Mouse (Mus musculus): ENCODE data around the gene Mgam.
A peak's percentile ranks its signal among the peaks of the same experiment; 100 is the strongest.
"Not testable (repeated sequence)": the region's sequence is repeated elsewhere in the genome, so short reads cannot be mapped to it uniquely, and the experiment has no call there.

Mgam gene

GRCm38 (mm10) chr6:40728506-40728905, 99.9 kb downstream of the Mgam start:
- DNase-seq (ENCODE audit: low spot score in 2 of 2), result not testable (repeated sequence)

DNA sequence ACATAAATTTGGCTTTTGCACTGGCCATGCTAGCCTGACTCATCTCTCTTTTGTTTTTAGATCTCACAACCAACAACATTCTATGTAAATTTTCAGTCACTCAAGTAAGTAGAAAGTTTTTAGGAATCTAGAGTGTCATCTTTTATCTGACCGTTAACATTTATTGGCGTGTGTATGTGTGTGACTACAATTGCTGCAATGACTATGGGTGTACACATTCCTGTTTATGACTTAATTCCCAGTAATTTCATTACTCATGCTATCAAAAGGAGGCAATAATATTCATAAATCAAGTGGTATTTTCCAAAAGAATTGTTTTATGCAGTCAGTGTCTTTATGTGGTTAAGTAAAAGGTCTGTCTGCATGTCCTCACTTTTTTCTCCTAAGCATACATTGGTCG, 110.9 kb downstream of the Mgam start:
- DNase-seq (ENCODE audit: low spot score in 2 of 2), result no peak

- not testable (repeated sequence) for DNase-seq (ENCODE audit: low spot score in 2 of 2)
Observed at GRCm38 (mm10) chr6:40749030-40749429, 120.4 kb downstream of the Mgam start.

- no peak for DNase-seq (ENCODE audit: low spot score in 2 of 2)
Observed at GRCm38 (mm10) chr6:40755948-40756347, 127.3 kb downstream of the Mgam start.

GRCm38 (mm10) chr6:40757346-40757745, 128.7 kb downstream of the Mgam start:
- not testable (repeated sequence) for DNase-seq (ENCODE audit: low spot score in 2 of 2)

DNA sequence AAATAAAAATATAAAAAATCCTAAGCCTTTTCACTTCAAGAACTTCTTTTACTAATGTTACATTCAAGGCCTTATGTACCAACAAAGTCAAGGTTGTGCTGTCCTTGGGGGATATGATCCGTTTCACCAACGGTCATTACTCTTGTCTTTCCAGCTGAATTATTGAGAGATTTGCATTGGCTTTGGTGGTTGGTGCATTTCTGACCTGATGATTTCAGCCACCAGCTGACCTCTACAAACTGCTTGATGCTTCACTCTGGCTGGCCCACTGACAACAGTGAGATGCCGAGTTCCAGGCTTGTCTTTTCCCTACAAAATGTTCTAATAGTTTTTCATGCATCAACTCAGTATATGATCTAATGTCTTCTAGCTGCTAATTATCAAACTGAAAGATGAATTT, 146.0 kb downstream of the Mgam start:
- DNase-seq (ENCODE audit: low spot score in 2 of 2), result no peak

GRCm38 (mm10) chr6:40778458-40778857, 149.8 kb downstream of the Mgam start:
- no peak for DNase-seq (ENCODE audit: low spot score in 2 of 2)

DNA sequence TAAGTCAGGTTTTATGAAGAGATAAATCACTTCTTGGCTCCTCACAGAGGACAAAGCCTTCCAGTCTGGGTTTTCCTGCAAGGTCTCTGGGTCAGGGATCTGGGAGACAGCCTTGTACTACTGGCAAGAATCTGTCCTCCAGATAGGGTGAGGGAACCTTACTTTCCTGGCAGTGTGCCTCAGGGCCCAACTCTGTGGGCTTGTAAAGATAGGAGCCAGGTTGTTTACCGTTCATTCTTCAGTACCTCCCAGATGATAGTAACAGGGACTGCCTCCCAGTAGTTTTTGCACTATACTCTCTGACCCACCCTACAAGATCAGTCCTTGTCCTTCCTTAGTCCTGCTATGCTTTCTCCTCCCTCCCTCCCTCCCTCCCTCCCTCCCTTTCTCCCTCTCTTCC, 155.0 kb downstream of the Mgam start:
- DNase-seq (ENCODE audit: low spot score in 2 of 2), result no peak

DNA sequence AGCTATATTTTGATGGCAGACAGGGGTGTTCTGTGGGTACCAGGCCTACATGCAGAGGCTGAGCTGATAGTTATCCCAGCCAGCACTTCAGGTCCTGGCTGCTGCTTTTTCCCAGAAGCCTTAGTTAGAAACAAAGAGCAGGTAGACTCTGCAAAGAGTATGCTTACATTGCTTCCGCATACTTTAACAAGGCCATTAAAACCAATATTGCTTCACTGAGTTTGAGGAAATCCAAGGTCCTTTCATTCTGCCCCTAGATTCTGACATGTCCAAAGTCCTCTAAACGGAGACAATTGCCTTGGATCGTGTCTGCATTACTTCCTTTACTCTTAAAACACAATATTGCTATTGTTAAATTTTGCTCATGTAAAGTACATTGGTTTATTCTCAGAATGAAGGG, 155.7 kb downstream of the Mgam start:
- DNase-seq (ENCODE audit: low spot score in 2 of 2), result no peak

DNA sequence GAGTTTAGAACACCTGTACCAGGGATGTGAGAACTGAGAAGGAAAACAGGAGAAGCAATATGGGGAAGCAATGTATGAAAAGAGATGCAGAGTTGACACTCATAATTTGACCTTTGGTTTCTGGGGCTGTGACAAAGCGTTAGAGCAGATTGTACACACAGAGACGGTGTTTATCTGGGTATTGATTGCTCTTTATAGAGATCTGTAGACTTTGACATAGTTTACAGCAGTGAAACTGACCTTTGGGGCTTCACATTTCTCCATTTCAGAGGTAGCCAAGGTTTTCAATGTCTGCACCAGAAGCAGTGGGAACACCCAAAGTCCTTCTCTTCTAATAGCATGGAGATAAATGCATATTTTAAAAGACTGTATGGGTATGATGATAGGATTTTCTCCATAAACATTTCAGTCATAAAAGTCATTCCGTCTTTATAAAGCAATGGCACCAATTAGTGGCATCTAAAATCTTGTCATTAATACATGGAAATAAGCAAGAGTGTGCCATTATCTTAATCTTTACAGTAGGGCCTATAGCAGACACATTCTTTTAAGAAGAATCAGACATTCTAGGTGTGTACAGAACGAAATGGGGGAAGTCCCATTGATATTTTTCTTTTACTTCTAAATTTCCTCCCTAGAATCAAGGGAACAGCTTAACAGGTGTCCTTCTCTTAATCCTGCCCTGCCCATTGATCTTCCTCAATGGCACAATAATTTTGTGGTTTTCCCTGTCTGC, 166.6 kb downstream of the Mgam start:
- no peak for DNase-seq (ENCODE audit: low spot score in 2 of 2)

- DNase-seq (ENCODE audit: low spot score in 2 of 2), result peak in 1 of 2 experiments; percentile 5
Observed at GRCm38 (mm10) chr6:40818237-40818902, 189.7 kb downstream of the Mgam start.

Data from natural killer cell, adult 2 months (primary cell).